9 mouse cellular contexts compared by ENCODE assay signal in the genomic region with DNA sequence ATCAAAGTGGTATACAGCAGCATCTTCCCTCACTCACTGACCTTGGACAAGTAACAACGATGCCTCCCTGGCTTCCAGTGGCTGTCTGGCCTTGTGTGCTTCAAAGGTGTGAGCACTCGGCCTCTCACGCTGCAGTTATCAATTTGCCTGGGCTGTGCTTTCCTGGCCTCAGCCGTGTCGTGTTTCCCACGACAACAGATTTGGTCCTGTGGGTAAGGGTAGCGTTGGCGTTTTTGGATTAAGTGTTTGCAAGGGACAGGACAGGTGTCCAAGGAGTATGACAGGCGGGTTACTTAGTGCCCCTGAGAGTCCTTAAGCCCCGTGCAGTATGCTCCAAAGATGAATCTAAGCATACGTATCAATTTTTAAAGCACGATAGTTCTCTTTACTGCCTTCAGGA. TPM values are rescaled to one million over a fixed set of nuclear protein-coding genes. Genes with fewer than 3 reads are reported as not detected.
DNase-seq lines count a peak whose midpoint lies in the region; ATAC-seq lines count a peak whose summit lies in the region.
"Had no signal": no experiment of that assay in that cellular context is flagged by ENCODE, and none has a peak within 500 bp of the region (broad histone marks: within the 10 kb centered on the region; RNA-seq: fewer than 3 reads in every experiment).

No protein-coding gene starts in this region.

- no peak overlapping the region for H3K9ac ChIP-seq in heart, embryonic 15.5 days
- H3K9ac ChIP-seq in embryonic facial prominence, embryonic 12.5 days, result no peak overlapping the region
- H3K9ac ChIP-seq in intestine, embryonic 15.5 days, result no peak overlapping the region
- no peak overlapping the region for H3K9ac ChIP-seq in midbrain, embryonic 16.5 days (ENCODE audit: low read depth, low read length)

- peaks cover 58% of the 10 kb centered on the region for H3K27me3 ChIP-seq in heart, embryonic 15.5 days
- peaks cover 64% of the 10 kb centered on the region for H3K27me3 ChIP-seq in embryonic facial prominence, embryonic 12.5 days
- H3K27me3 ChIP-seq in intestine, embryonic 15.5 days (replicated peaks), result peaks cover 57% of the 10 kb centered on the region
- H3K27me3 ChIP-seq in midbrain, embryonic 16.5 days (ENCODE audit: control insufficient read depth, insufficient read depth, low read depth, low read length), result peaks cover 53% of the 10 kb centered on the region

- H3K4me3 ChIP-seq in heart, embryonic 15.5 days, result peak overlapping the region; percentile 71
- peak overlapping the region; percentile 52 for H3K4me3 ChIP-seq in embryonic facial prominence, embryonic 12.5 days
- peak overlapping the region; percentile 59; the same call in 1 of the 2 replicates for H3K4me3 ChIP-seq in intestine, embryonic 15.5 days (replicated peaks)
- no peak overlapping the region for H3K4me3 ChIP-seq in midbrain, embryonic 16.5 days (ENCODE audit: low read depth, low read length)

- 27% methylated on average over 12 of the region's 12 CpGs for WGBS in heart, embryonic 15.5 days
- WGBS in embryonic facial prominence, embryonic 12.5 days, result 21% methylated on average over 12 of the region's 12 CpGs
- 26% methylated on average over 12 of the region's 12 CpGs for WGBS in intestine, embryonic 15.5 days
- 25% methylated on average over 12 of the region's 12 CpGs for WGBS in midbrain, embryonic 16.5 days

- ATAC-seq in heart, embryonic 15.5 days (replicated peaks; ENCODE audit: insufficient number of reproducible peaks, insufficient read depth, low FRiP score, low read depth), result no peak
- ATAC-seq in embryonic facial prominence, embryonic 12.5 days (ENCODE audit: insufficient number of reproducible peaks, insufficient read depth, low FRiP score, low TSS enrichment), result no peak
- no peak for ATAC-seq in intestine, embryonic 15.5 days
- no peak for ATAC-seq in midbrain, embryonic 16.5 days
- no peak for ATAC-seq in erythroblast, adult 5-6 weeks (replicated peaks; ENCODE audit: low FRiP score, poor library complexity, severe bottlenecking)

- H3K36me3 ChIP-seq in heart, embryonic 15.5 days, result no peaks in the 10 kb centered on the region
- H3K36me3 ChIP-seq in embryonic facial prominence, embryonic 12.5 days, result no peaks in the 10 kb centered on the region
- no peaks in the 10 kb centered on the region for H3K36me3 ChIP-seq in intestine, embryonic 15.5 days
- no peaks in the 10 kb centered on the region for H3K36me3 ChIP-seq in midbrain, embryonic 16.5 days (ENCODE audit: control insufficient read depth, insufficient read depth, low read length)

- no peaks in the 10 kb centered on the region for H3K9me3 ChIP-seq in heart, embryonic 15.5 days (replicated peaks)
- no peaks in the 10 kb centered on the region for H3K9me3 ChIP-seq in embryonic facial prominence, embryonic 12.5 days
- no peaks in the 10 kb centered on the region for H3K9me3 ChIP-seq in intestine, embryonic 15.5 days
- no peaks in the 10 kb centered on the region for H3K9me3 ChIP-seq in midbrain, embryonic 16.5 days (replicated peaks; ENCODE audit: control insufficient read depth, low read length, poor library complexity, severe bottlenecking)

- no peak for DNase-seq in heart, adult 8-10 months (ENCODE audit: low spot score)
- no peak for DNase-seq in left cerebral cortex, adult 8-10 months (ENCODE audit: low spot score in 2 of 2)
- no peak for DNase-seq in left cerebral cortex, postnatal 25 days (ENCODE audit: low spot score in 2 of 2)

- intact Hi-C loops in left cerebral cortex, postnatal 25 days (cut with DNase I), result no loop called here

- H3K27ac ChIP-seq in heart, embryonic 15.5 days, result no peak overlapping the region
- H3K27ac ChIP-seq in embryonic facial prominence, embryonic 12.5 days, result no peak overlapping the region
- H3K27ac ChIP-seq in intestine, embryonic 15.5 days, result no peak overlapping the region
- no peak overlapping the region for H3K27ac ChIP-seq in midbrain, embryonic 16.5 days (ENCODE audit: low read length)

- H3K4me1 ChIP-seq in heart, embryonic 15.5 days (replicated peaks), result peaks cover 36% of the 10 kb centered on the region
- peaks cover 33% of the 10 kb centered on the region for H3K4me1 ChIP-seq in embryonic facial prominence, embryonic 12.5 days
- peaks cover 28% of the 10 kb centered on the region for H3K4me1 ChIP-seq in intestine, embryonic 15.5 days (replicated peaks)
- peaks cover 30% of the 10 kb centered on the region for H3K4me1 ChIP-seq in midbrain, embryonic 16.5 days (ENCODE audit: control insufficient read depth, insufficient read depth, low read length)

- H3K4me2 ChIP-seq in heart, embryonic 15.5 days, result peak overlapping the region; percentile 99
- peak overlapping the region; percentile 94 for H3K4me2 ChIP-seq in embryonic facial prominence, embryonic 12.5 days (replicated peaks)
- peak overlapping the region; percentile 99 for H3K4me2 ChIP-seq in intestine, embryonic 15.5 days (replicated peaks)
- peak overlapping the region; percentile 90; the same call in 1 of the 2 replicates for H3K4me2 ChIP-seq in midbrain, embryonic 16.5 days (ENCODE audit: low read length)

RNA-seq across cellular contexts. Expression of gene Pitx3, which starts 1.0 kb away (rescaled TPM):
- polyA plus RNA-seq in heart, embryonic 15.5 days (2015; fragmentation: Nextera tagmentation; extraction: Ambion mirVana), result 0.39 and 0.48 TPM in 2 replicates
- 1 to 10 TPM in 2 of 4 experiments, under 1 TPM in 2; 0.34 to 1.7 (median 1.1) TPM for total RNA-seq in heart, adult 8-10 months (2022)
- polyA plus RNA-seq in embryonic facial prominence, embryonic 12.5 days (2016; fragmentation: Nextera tagmentation; extraction: Ambion mirVana), result 9.5 and 12.3 TPM in 2 replicates
- polyA plus RNA-seq in intestine, embryonic 15.5 days (2015; fragmentation: Nextera tagmentation; extraction: Ambion mirVana), result not detected in 2 replicates
- 1.6 and 2.0 TPM in 2 replicates for polyA plus RNA-seq in midbrain, embryonic 16.5 days (2015; fragmentation: Nextera tagmentation; extraction: Ambion mirVana)
- not detected for total RNA-seq in left cerebral cortex, adult 8-10 months (2022)
- not detected for total RNA-seq in left cerebral cortex, postnatal 25 days (2021)
- not detected in 2 replicates for total RNA-seq in erythroblast, adult 5-6 weeks (2015; ENCODE audit: low replicate concordance)
- total RNA-seq in erythroblast, adult 5-6 weeks (2017; ENCODE audit: low replicate concordance), result not detected in 2 replicates
- total RNA-seq: left cerebral cortex, adult 18-20 months had no signal

RNA-seq across cellular contexts. Expression of gene Gbf1, which starts 3.2 kb away (rescaled TPM):
- polyA plus RNA-seq in heart, embryonic 15.5 days (2015; fragmentation: Nextera tagmentation; extraction: Ambion mirVana), result 41.2 and 48.2 TPM in 2 replicates
- 10 to 100 TPM; 37.7 to 45.6 (median 41.9) TPM for total RNA-seq in heart, adult 8-10 months (2022)
- 70.1 and 70.9 TPM in 2 replicates for polyA plus RNA-seq in embryonic facial prominence, embryonic 12.5 days (2016; fragmentation: Nextera tagmentation; extraction: Ambion mirVana)
- polyA plus RNA-seq in intestine, embryonic 15.5 days (2015; fragmentation: Nextera tagmentation; extraction: Ambion mirVana), result 49.6 and 50.0 TPM in 2 replicates
- polyA plus RNA-seq in midbrain, embryonic 16.5 days (2015; fragmentation: Nextera tagmentation; extraction: Ambion mirVana), result 62.8 and 66.9 TPM in 2 replicates
- 10 to 100 TPM; 76.4 to 97.5 (median 78.8) TPM for total RNA-seq in left cerebral cortex, adult 8-10 months (2022)
- 10 to 100 TPM; 87.4 to 98.2 TPM for total RNA-seq in left cerebral cortex, postnatal 25 days (2021)
- total RNA-seq in erythroblast, adult 5-6 weeks (2015; ENCODE audit: low replicate concordance), result 22.8 and 22.9 TPM in 2 replicates
- total RNA-seq in erythroblast, adult 5-6 weeks (2017; ENCODE audit: low replicate concordance), result 18.1 and 21.0 TPM in 2 replicates

RNA-seq across cellular contexts. Expression of gene Elovl3, which starts 17.4 kb away (rescaled TPM):
- polyA plus RNA-seq in heart, embryonic 15.5 days (2015; fragmentation: Nextera tagmentation; extraction: Ambion mirVana), result not detected in 2 replicates
- under 1 TPM in 1 of 4 experiments, not detected in 3; 0.19 TPM for total RNA-seq in heart, adult 8-10 months (2022)
- polyA plus RNA-seq in embryonic facial prominence, embryonic 12.5 days (2016; fragmentation: Nextera tagmentation; extraction: Ambion mirVana), result 0.59 and 0.93 TPM in 2 replicates
- polyA plus RNA-seq in intestine, embryonic 15.5 days (2015; fragmentation: Nextera tagmentation; extraction: Ambion mirVana), result not detected in 2 replicates
- polyA plus RNA-seq in midbrain, embryonic 16.5 days (2015; fragmentation: Nextera tagmentation; extraction: Ambion mirVana), result 0.15 and 0.17 TPM in 2 replicates
- not detected for total RNA-seq in left cerebral cortex, adult 8-10 months (2022)
- total RNA-seq in left cerebral cortex, postnatal 25 days (2021), result not detected
- not detected in 2 replicates for total RNA-seq in erythroblast, adult 5-6 weeks (2015; ENCODE audit: low replicate concordance)
- not detected in 2 replicates for total RNA-seq in erythroblast, adult 5-6 weeks (2017; ENCODE audit: low replicate concordance)
- total RNA-seq: left cerebral cortex, adult 18-20 months had no signal
